Mouse (Mus musculus) liver, embryonic 14.5 days (tissue): ENCODE measurements around the gene Ahnak. TPM values are rescaled to one million over a fixed set of nuclear protein-coding genes. Genes with fewer than 3 reads are reported as not detected.

Experiments
- ATAC-seq: fragments of 200-750 bp; cut with Nextera tagmentation; 2 replicates; pipeline ENCODE4 v1.8.0; 2017; ENCODE audit warnings: moderate number of reproducible peaks, mild to moderate bottlenecking, moderate library complexity; ENCODE audit not compliant: insufficient read depth
- DNase-seq, 3 experiments: peaks; one replicate each; pipeline ENCODE4 v3.0.0-alpha.2; 2012 to 2013; ENCODE audit warnings: low read depth in 3 of 3, low spot score in 3 of 3
- H3K27ac ChIP-seq: fragments of 300-500 bp; sonication (generic); 2 replicates; pipeline ENCODE4 v1.5.1; 2014; ENCODE audit warnings: moderate library complexity, mild to moderate bottlenecking, control low read depth, inconsistent platforms
- H3K27me3 ChIP-seq: fragments of 300-500 bp; sonication (generic); 2 replicates; pipeline ENCODE4 v1.6.1; 2014; ENCODE audit warnings: mild to moderate bottlenecking, low read length, moderate library complexity; ENCODE audit not compliant: control insufficient read depth, insufficient read depth
- H3K36me3 ChIP-seq: fragments of 300-500 bp; sonication (generic); replicated peaks from 2 replicates; pipeline ENCODE4 v1.6.1; 2014; ENCODE audit warnings: low read depth; ENCODE audit not compliant: control insufficient read depth, insufficient read depth
- H3K4me1 ChIP-seq, 2 experiments: fragments of 200-500 bp in 1 of 2; fragments of 300-500 bp in 1 of 2; sonication (generic) in 1 of 2; replicated peaks; 2 replicates each; pipeline ENCODE4 v1.6.1; 2012 to 2014; ENCODE audit warnings: antibody characterized with exemption in 1 of 2, inconsistent platforms in 1 of 2, low read length in 1 of 2; ENCODE audit not compliant: control insufficient read depth in 2 of 2, insufficient read depth in 2 of 2
- H3K4me2 ChIP-seq: fragments of 300-500 bp; sonication (generic); 2 replicates; pipeline ENCODE4 v1.6.1; 2014; ENCODE audit warnings: low read depth, mild to moderate bottlenecking, control low read depth, moderate library complexity
- H3K4me3 ChIP-seq, 2 experiments: fragments of 200-500 bp in 1 of 2; fragments of 300-500 bp in 1 of 2; sonication (generic) in 1 of 2; 2 replicates each; pipeline ENCODE4 v1.5.1; 2012 to 2014; ENCODE audit warnings: low read depth in 2 of 2, low read length in 2 of 2, mild to moderate bottlenecking in 2 of 2, control low read depth in 1 of 2, inconsistent platforms in 1 of 2, moderate library complexity in 1 of 2; ENCODE audit not compliant: insufficient read depth in 1 of 2
- H3K9ac ChIP-seq: fragments of 300-500 bp; sonication (generic); replicated peaks from 2 replicates; pipeline ENCODE4 v1.6.1; 2014; ENCODE audit warnings: mild to moderate bottlenecking, control low read depth, moderate library complexity
- H3K9me3 ChIP-seq: fragments of 300-500 bp; sonication (generic); 2 replicates; pipeline ENCODE4 v1.6.1; 2016; ENCODE audit warnings: low read length, mixed read lengths; ENCODE audit not compliant: control insufficient read depth
- CTCF ChIP-seq: IDR thresholded peaks from 2 replicates; pipeline ENCODE4 v1.5.1; 2016; ENCODE audit warnings: antibody characterized with exemption, low read depth, control low read depth
- EP300 ChIP-seq: IDR thresholded peaks from 2 replicates; pipeline ENCODE4 v1.6.1; 2016; ENCODE audit warnings: antibody characterized with exemption, low read depth
- WGBS: fragments of 180-500 bp; shearing (Covaris S2); extraction: QIAGEN DNeasy Blood & Tissue Kit; methylation state at CpG from one replicate; pipeline ENCODE4 v1.1.7; 2014; ENCODE audit not compliant: insufficient replicate concordance; 5-methylcytosine and 5-hydroxymethylcytosine counted together
- polyA plus RNA-seq, 2 experiments: library from polyadenylated mRNA; depleted of rRNA in 1 of 2; stranded (reverse) in 1 of 2; unstranded in 1 of 2; fragments of >200 nt; fragmentation: Nextera tagmentation in 1 of 2; extraction: Ambion mirVana in 1 of 2; gene quantifications; 2 replicates each; pipeline versions ENCODE4 v1.2.1 to v1.2.3; 2012 to 2014

Ahnak gene
- polyA plus RNA-seq, 2 experiments: 0.83 to 1.7 TPM

DNA sequence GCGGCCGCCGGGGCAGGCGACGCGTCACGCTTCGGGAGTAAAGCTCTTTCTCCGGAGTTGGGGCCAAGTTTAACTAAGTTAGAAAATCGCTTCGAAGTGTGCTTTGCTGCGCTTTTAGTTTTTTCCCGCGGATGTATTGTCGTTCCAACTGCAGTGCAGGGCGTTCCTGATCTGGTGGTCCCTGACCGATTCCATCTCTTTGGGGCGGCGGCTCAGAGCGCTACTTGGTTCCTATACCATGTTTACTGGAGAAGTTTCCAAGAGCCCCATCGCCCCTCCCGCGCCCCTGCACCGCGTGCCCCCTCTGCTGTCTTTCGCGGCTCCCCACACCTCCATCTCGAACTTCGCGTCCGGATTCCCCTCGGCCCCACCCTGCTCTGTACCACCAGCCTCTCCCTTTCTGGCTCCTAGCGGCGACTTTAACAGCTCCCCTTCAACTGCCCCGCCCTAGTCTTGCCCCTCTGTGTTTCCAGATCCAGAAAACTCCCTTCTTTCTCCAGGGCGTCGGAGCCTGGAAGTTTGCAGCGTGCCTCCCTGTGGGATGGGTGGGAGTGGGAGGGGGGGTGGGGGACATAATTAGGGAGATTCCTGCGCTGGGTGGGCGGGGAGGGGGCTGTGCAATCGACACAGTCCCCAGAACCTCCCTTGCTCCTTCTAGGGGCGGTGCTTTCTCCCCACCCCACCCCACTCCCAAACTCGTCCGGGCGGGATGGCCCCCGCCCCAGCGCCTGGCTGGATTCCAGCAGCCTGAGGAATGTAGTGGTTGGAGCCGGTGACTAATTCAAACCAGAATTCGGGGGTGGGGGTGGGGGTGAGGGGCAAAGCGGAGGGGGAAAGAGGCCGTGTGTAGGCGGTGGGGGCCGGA lies 715 bp downstream of the Ahnak start:
- DNase-seq: no peak
- TF ChIP-seq CTCF (peak; percentile 32; the same call in 1 of the 2 replicates), EP300 (no peak)
- Histone ChIP-seq H3K36me3 (no peaks in the 10 kb centered on the region), H3K27me3 (peaks cover 29% of the 10 kb centered on the region), H3K4me1 (peaks cover 0 to 8% of the 10 kb centered on the region in 2 experiments; a peak in 3 of 4 replicates), H3K27ac (no peak overlapping the region), H3K9ac (peak overlapping the region; percentile 45), H3K4me3 (peak overlapping the region; percentile 49 to 57), H3K9me3 (no peaks in the 10 kb centered on the region), H3K4me2 (peak overlapping the region; percentile 73)
- WGBS: under 1% methylated on average over 53 of the region's 53 CpGs
- 0 out of 2 replicates have a peak, but pooled peaks have one; percentile 13 for ATAC-seq

GRCm38 (mm10) chr19:8990432-8991102 lies 1.5 kb downstream of the Ahnak start:
- Histone ChIP-seq H3K4me1 (peaks cover 0 to 8% of the 10 kb centered on the region in 2 experiments; a peak in 3 of 4 replicates), H3K27ac (no peak overlapping the region), H3K4me3 (peak overlapping the region; percentile 49 to 57), H3K4me2 (peak overlapping the region; percentile 73), H3K9ac (no peak overlapping the region), H3K9me3 (no peaks in the 10 kb centered on the region), H3K36me3 (no peaks in the 10 kb centered on the region), H3K27me3 (peaks cover 29% of the 10 kb centered on the region)
- DNase-seq: no peak
- 24% methylated on average over 15 of the region's 15 CpGs for WGBS
- TF ChIP-seq EP300 (no peak), CTCF (no peak)
- ATAC-seq: peak; percentile 18; the same call in 1 of the 2 replicates

DNA sequence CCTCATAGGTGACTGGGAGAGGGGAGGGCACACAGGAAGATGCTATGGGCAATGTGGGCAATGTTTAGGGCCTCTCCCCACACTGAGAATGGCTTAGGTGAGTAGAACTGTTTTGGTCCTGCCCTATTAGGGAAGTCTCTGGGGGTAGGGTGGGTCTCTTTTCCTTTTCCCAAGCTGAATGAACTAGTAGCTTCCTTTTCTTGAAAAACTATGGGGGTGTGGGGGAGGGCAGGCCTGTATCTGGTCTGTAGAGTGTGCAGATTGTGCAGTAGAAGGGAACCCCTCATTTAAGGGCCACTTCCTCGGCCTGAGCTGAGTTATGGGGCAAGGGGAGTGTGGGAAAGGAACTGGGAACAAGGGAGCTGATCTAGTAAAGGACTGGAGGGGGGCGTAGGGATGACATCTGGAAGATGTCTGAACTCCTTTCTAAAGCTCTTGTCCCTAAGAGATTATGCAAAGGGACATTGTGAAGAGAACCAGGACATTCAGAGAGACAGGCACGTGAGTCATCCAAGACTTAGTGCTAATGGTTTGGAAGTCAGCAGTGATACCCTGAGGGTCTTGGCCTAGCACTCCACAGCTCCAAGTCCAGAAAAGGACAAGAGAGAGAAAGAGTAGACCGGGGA lies 2.3 kb downstream of the Ahnak start:
- no peak overlapping the region for H3K4me3 ChIP-seq
- peaks cover 29% of the 10 kb centered on the region for H3K27me3 ChIP-seq
- no peak overlapping the region for H3K27ac ChIP-seq
- WGBS: 58% methylated on average over 4 of the region's 4 CpGs
- TF ChIP-seq EP300 (no peak), CTCF (no peak)
- H3K9ac ChIP-seq: no peak overlapping the region
- no peaks in the 10 kb centered on the region for H3K36me3 ChIP-seq
- H3K4me1 ChIP-seq: peaks cover 0 to 5% of the 10 kb centered on the region in 2 experiments; a peak in 3 of 4 replicates
- no peak for DNase-seq
- H3K4me2 ChIP-seq: no peak overlapping the region
- ATAC-seq: no peak
- no peaks in the 10 kb centered on the region for H3K9me3 ChIP-seq

- no peak for DNase-seq
- Histone ChIP-seq H3K27me3 (peaks cover 29% of the 10 kb centered on the region), H3K9me3 (no peaks in the 10 kb centered on the region), H3K4me2 (no peak overlapping the region), H3K36me3 (no peaks in the 10 kb centered on the region), H3K27ac (no peak overlapping the region), H3K4me1 (peaks cover 0 to 6% of the 10 kb centered on the region in 2 experiments; a peak in 3 of 4 replicates), H3K4me3 (no peak overlapping the region), H3K9ac (no peak overlapping the region)
- no peak for ATAC-seq
- 64% methylated on average over 13 of the region's 13 CpGs for WGBS
- no peak for TF ChIP-seq EP300
- no peak for TF ChIP-seq CTCF
These were observed 3.0 kb downstream of the Ahnak start for GRCm38 (mm10) chr19:8991871-8992735.
